ENCODE assay signal across 10 mouse cellular contexts in the genomic region with DNA sequence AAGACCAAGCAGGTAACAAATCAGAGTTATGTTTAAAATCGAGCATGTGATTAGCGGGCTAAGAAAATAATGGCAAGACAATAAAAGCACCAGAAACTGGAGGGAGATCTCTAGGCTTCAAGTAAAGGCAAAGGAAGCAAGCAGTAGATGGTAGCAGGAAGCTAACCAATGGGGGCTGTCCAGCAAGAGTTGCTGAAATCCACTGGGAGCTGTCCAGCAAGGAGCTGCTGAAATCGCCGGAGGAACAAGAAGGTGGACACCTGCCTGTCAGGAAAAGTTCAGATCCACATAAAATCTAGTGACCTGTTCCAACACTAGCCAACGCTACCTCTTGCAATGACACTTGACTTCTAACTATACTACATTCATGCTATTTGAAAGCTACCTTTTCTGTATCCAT. TPM values are rescaled to one million over a fixed set of nuclear protein-coding genes. Genes with fewer than 3 reads are reported as not detected.
DNase-seq lines count a peak whose midpoint lies in the region.
"Had no signal": no experiment of that assay in that cellular context is flagged by ENCODE, and none has a peak within 500 bp of the region (broad histone marks: within the 10 kb centered on the region; RNA-seq: fewer than 3 reads in every experiment).

No protein-coding gene starts in this region.

- intact Hi-C loops in gastrocnemius, postnatal 36 days (cut with DNase I) = no loop called here

- DNase-seq in thymus, postnatal 0 days (ENCODE audit: low spot score) = peak; percentile 3
- DNase-seq in thymus, postnatal 10 days (ENCODE audit: low spot score in 2 of 2) = no peak
- peak; percentile 81 for DNase-seq in embryo, embryonic 10 days (ENCODE audit: low spot score)
- peak; percentile 89 to 90 for DNase-seq in kidney, postnatal 4 days
- DNase-seq in testis, postnatal 14 days (ENCODE audit: low spot score) = peak; percentile 54
- no peak for DNase-seq in gastrocnemius, postnatal 36 days
- DNase-seq in layer of hippocampus, postnatal 36 days = no peak
- no peak for DNase-seq in right cerebral cortex, adult 18-20 months

RNA-seq across cellular contexts. Expression of a gene that starts 7.3 kb away (rescaled TPM):
- polyA plus RNA-seq in thymus, postnatal 0 days (2015; fragmentation: Nextera tagmentation; extraction: Ambion mirVana) = not detected in 2 replicates
- total RNA-seq in gastrocnemius, postnatal 36 days (2021) = not detected
- total RNA-seq in layer of hippocampus, postnatal 36 days (2021) = not detected
- polyA plus RNA-seq: embryonic facial prominence, embryonic 12.5 days; stomach, embryonic 15.5 days had no signal

Comparison
In these comparisons a context has a peak if more than half of its experiments do, and no peak if none do; other contexts are left out.
1. DNase-seq: peak in thymus, postnatal 0 days (single experiment), embryo, embryonic 10 days (single experiment), kidney, postnatal 4 days (2 of 2) and testis, postnatal 14 days (single experiment); none in thymus, postnatal 10 days (0 of 2), gastrocnemius, postnatal 36 days (0 of 2), layer of hippocampus, postnatal 36 days (0 of 2) and right cerebral cortex, adult 18-20 months (single experiment).